Mouse (Mus musculus) C2C12 (cell line): Measurements from ENCODE around the gene Vps53. TPM values are rescaled to one million over a fixed set of nuclear protein-coding genes. Genes with fewer than 3 reads are reported as not detected.

Source experiments
- H3K27me3 ChIP-seq: one replicate; pipeline ENCODE4 v1.6.1; 2011; ENCODE audit not compliant: control insufficient read depth, insufficient read depth, insufficient read length
- H3K36me3 ChIP-seq: one replicate; pipeline ENCODE4 v1.6.1; 2011; ENCODE audit not compliant: control insufficient read depth, insufficient read depth
- H3K4me3 ChIP-seq: one replicate; pipeline ENCODE4 v1.5.1; 2011; ENCODE audit warnings: mild to moderate bottlenecking, control low read depth; ENCODE audit not compliant: poor library complexity, insufficient read depth, severe bottlenecking
- H3K79me2 ChIP-seq: one replicate; pipeline ENCODE4 v1.6.1; 2011; ENCODE audit not compliant: control insufficient read depth, insufficient read depth
- H3K79me3 ChIP-seq: one replicate; pipeline ENCODE4 v1.6.1; 2011; ENCODE audit warnings: low read depth, control low read depth
- H3ac ChIP-seq: one replicate; pipeline ENCODE3; 2011; ENCODE audit warnings: low read depth; ENCODE audit not compliant: control insufficient read depth, insufficient read length
- CEBPB ChIP-seq: IDR thresholded peaks from one replicate; pipeline ENCODE4 v1.6.1; 2011; ENCODE audit warnings: low read depth, mild to moderate bottlenecking, control low read depth, moderate library complexity
- CTCF ChIP-seq: IDR thresholded peaks from one replicate; pipeline ENCODE4 v1.5.1; 2011; ENCODE audit not compliant: control insufficient read depth, insufficient read depth, insufficient read length
- FOSL1 ChIP-seq: IDR thresholded peaks from one replicate; pipeline ENCODE4 v1.8.0; 2011; ENCODE audit warnings: mild to moderate bottlenecking, low read length; ENCODE audit not compliant: poor library complexity, insufficient read depth, severe bottlenecking
- MAX ChIP-seq: IDR thresholded peaks from one replicate; pipeline ENCODE4 v1.6.1; 2011; ENCODE audit warnings: mild to moderate bottlenecking, control low read depth
- MYOD1 ChIP-seq: IDR thresholded peaks from one replicate; pipeline ENCODE4 v1.6.1; 2011; ENCODE audit warnings: low read depth; ENCODE audit not compliant: control insufficient read depth, insufficient read length
- MYOG ChIP-seq: IDR thresholded peaks from one replicate; pipeline ENCODE4 v1.6.1; 2011; ENCODE audit not compliant: control insufficient read depth, insufficient read length; ENCODE audit errors: extremely low read depth
- USF1 ChIP-seq: IDR thresholded peaks from one replicate; pipeline ENCODE4 v1.6.1; 2011; ENCODE audit warnings: low read depth, mild to moderate bottlenecking, control low read depth, moderate library complexity
- polyA plus RNA-seq: library from polyadenylated mRNA; unstranded; fragments of >200 nt; fragmentation: generic; extraction: Trizol; gene quantifications from one replicate; pipeline ENCODE4 v1.2.1, GENCODE M21; 2012; ENCODE audit warnings: missing spikeins

Gene Vps53
- polyA plus RNA-seq, 1 experiment = 29.2 TPM

- H3K4me3 ChIP-seq = no peak overlapping the region
- TF ChIP-seq MYOD1 (no peak), FOSL1 (no peak), CTCF (no peak), MAX (no peak), MYOG (no peak), CEBPB (no peak), USF1 (no peak)
- no peaks in the 10 kb centered on the region for H3K79me2 ChIP-seq
These were observed 85.8 kb downstream of the Vps53 start for GRCm38 (mm10) chr11:76093610-76094009.

GRCm38 (mm10) chr11:76089776-76090175 is 89.7 kb downstream of the Vps53 start:
- Histone ChIP-seq H3K79me3 (no peaks in the 10 kb centered on the region), H3ac (no peak overlapping the region), H3K79me2 (no peaks in the 10 kb centered on the region), H3K36me3 (peaks cover 4% of the 10 kb centered on the region), H3K4me3 (no peak overlapping the region), H3K27me3 (no peaks in the 10 kb centered on the region)
- TF ChIP-seq MYOD1 (no peak), MYOG (no peak), CEBPB (no peak), MAX (no peak), FOSL1 (no peak), CTCF (no peak), USF1 (no peak)

More at GRCm38 (mm10) chr11:76093610-76094009, 85.8 kb downstream of the Vps53 start:
- no peaks in the 10 kb centered on the region for H3K79me3 ChIP-seq
- peaks cover 8% of the 10 kb centered on the region for H3K36me3 ChIP-seq
- no peaks in the 10 kb centered on the region for H3K27me3 ChIP-seq
- no peak overlapping the region for H3ac ChIP-seq

GRCm38 (mm10) chr11:76088506-76088905 is 90.9 kb downstream of the Vps53 start:
- Histone ChIP-seq H3K36me3 (peaks cover 4% of the 10 kb centered on the region), H3K79me3 (no peaks in the 10 kb centered on the region), H3ac (no peak overlapping the region), H3K79me2 (no peaks in the 10 kb centered on the region), H3K27me3 (no peaks in the 10 kb centered on the region), H3K4me3 (no peak overlapping the region)
- TF ChIP-seq CEBPB (no peak), MAX (no peak), FOSL1 (no peak), MYOD1 (no peak), MYOG (no peak), USF1 (no peak), CTCF (no peak)

GRCm38 (mm10) chr11:76085898-76086591 is 93.4 kb downstream of the Vps53 start:
- H3K79me3 ChIP-seq = no peaks in the 10 kb centered on the region
- no peak overlapping the region for H3ac ChIP-seq
- no peaks in the 10 kb centered on the region for H3K27me3 ChIP-seq
- no peak overlapping the region for H3K4me3 ChIP-seq
- no peaks in the 10 kb centered on the region for H3K79me2 ChIP-seq
- TF ChIP-seq MYOD1 (no peak), CEBPB (no peak), CTCF (peak; percentile 1), MYOG (no peak), FOSL1 (no peak), MAX (no peak)
- no peaks in the 10 kb centered on the region for H3K36me3 ChIP-seq

GRCm38 (mm10) chr11:76084943-76085342 is 94.5 kb downstream of the Vps53 start:
- no peaks in the 10 kb centered on the region for H3K27me3 ChIP-seq
- no peaks in the 10 kb centered on the region for H3K36me3 ChIP-seq
- H3K79me2 ChIP-seq = no peaks in the 10 kb centered on the region
- no peak overlapping the region for H3K4me3 ChIP-seq
- H3K79me3 ChIP-seq = no peaks in the 10 kb centered on the region
- no peak for TF ChIP-seq MYOG
- TF ChIP-seq MAX = no peak
- TF ChIP-seq USF1 = no peak
- no peak for TF ChIP-seq FOSL1
- no peak for TF ChIP-seq CTCF
- no peak for TF ChIP-seq MYOD1
- TF ChIP-seq CEBPB = no peak
- H3ac ChIP-seq = no peak overlapping the region
